Mouse (Mus musculus) heart, adult 2 months (tissue): Measurements from ENCODE around the gene Efemp2.

Experiments used
- CTCF ChIP-seq: fragments of 200-600 bp; IDR thresholded peaks from 2 replicates; pipeline ENCODE4 v1.8.1; 2022; ENCODE audit warnings: antibody characterized with exemption, mild to moderate bottlenecking, moderate library complexity
- EP300 ChIP-seq: fragments of 200-500 bp; IDR thresholded peaks from 2 replicates; pipeline ENCODE4 v1.6.1; 2011; ENCODE audit warnings: low read depth, low read length, control low read depth; ENCODE audit not compliant: insufficient read depth
- POLR2A ChIP-seq: fragments of 200-500 bp; IDR thresholded peaks from 2 replicates; pipeline ENCODE4 v1.6.1; 2011; ENCODE audit warnings: mild to moderate bottlenecking, low read depth, low read length, control low read depth; ENCODE audit not compliant: insufficient read depth

DNA sequence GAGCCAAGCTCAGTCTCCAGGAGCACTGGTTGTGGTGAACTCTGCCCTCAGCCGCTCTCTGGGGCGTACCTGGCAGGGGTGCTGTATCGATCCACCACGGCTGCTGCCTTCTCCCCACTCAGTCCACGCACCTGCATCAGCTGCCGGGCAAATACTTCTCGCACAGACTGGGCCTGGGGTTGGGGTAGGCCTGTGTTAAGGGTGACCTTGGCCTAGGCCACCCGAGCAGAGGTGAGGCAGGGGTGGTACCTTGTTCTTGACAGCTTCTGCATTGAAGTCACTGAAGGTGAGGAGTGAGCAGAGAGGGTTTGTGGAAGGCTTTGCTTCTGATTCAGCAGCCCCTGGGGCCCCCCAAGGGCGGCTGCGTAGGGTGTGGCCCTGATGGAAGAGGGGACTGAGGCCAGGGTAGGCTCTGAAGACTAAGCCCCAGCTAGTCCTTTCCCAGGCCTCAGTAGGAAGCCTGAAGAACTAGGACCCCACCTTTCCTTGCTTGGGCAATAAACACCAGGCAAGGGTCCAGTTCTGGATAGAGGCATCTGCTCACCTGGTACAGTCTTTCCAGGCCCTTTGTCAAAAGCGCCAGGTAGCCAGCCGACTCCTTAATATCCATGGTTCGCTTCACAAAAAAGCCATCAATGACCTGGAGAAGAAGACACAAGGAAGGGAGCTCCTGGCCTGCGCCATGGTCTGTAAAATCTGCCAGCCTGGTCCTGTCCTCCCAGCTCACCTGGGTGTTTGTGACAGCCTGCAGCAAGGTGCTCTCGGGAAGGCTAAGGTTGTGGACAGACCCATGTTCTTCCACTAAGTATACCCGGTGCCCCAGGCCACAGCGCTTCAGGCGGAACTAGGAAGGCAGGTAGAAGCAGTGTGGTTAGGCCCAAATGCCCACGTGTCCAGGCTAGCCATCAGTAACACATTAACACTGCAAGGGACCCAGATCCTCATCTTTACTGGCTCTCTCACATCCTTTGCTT, 9.9 kb downstream of the Efemp2 start:
- TF ChIP-seq CTCF (no peak), EP300 (no peak), POLR2A (no peak)
